Mouse (Mus musculus) gastrocnemius, postnatal 4 days (tissue): ENCODE measurements around the gene Enox1. TPM values are rescaled to one million over a fixed set of nuclear protein-coding genes. Genes with fewer than 3 reads are reported as not detected.
A peak's percentile ranks its signal among the peaks of the same experiment; 100 is the strongest.

Experiments
- DNase-seq, 2 experiments: peaks; one replicate each; pipeline ENCODE4 v3.0.0; 2021 to 2022; ENCODE audit warnings: low spot score in 2 of 2, mixed read lengths in 2 of 2
- total RNA-seq, 2 experiments: library from RNA; stranded (reverse); gene quantifications; 2 replicates each; pipeline ENCODE4 v1.2.3; 2021

Enox1 gene
- total RNA-seq, 2 experiments from 2014 or later: 14.3 to 17.3 TPM

DNA sequence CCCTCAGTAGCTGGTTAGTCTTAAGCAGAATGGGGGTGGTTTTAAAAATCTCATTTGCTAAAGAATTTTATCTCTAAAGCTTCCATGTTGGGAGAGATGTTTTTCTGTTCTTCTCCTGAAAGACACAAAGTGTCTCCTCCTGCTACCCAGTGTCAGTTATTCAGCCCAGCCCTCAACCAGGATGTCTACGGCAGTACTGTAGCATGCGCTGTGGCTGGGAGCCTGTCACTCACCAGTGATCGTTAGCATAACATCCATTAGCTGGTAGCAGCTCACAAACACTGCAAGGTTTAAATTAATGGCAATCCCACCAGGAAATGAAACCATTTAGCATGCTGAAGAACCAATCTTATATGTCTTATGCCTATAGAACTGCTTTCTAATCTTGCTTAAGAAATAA is 511.5 kb downstream of the Enox1 start:
- DNase-seq: no peak

DNA sequence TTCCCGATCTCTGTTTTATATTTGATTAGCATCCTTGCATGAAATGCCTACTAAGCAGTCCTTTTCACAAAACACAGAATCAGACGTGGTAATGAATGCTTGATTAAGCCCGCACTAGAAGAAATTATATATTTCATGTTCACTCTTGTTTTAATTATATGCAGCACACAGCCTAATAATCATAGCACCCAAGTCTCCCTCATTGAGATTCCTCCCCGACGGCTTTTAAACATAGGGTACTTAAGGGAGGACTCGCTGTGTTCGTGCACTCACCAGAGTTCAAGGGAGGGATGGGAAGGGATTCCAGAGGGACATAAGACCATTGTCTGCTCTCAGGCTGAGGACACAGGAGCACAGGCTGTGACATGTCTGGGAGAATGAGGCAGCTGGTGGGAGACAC is 512.9 kb downstream of the Enox1 start:
- no peak for DNase-seq

DNA sequence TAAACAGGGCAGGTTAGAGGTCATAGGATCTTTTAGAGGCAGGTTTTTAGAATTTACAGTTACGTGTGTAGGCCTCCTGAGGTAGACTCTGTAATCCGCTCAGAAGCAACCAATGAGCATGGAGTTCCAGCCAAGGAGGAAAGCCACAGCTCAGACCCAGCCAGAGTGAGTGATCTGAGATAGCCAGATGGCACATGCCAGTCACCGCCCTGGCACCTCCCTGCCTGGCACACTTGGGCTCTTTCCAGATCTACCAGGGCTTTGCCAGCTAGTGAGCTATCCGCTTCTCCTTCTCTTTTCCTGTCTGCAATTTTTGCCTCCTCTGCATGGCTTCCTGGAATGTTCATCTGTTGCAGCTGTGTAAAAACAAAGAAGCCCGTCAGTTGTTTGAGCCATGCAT is 514.4 kb downstream of the Enox1 start:
- DNase-seq: peak in 1 of 2 experiments; percentile 38

DNA sequence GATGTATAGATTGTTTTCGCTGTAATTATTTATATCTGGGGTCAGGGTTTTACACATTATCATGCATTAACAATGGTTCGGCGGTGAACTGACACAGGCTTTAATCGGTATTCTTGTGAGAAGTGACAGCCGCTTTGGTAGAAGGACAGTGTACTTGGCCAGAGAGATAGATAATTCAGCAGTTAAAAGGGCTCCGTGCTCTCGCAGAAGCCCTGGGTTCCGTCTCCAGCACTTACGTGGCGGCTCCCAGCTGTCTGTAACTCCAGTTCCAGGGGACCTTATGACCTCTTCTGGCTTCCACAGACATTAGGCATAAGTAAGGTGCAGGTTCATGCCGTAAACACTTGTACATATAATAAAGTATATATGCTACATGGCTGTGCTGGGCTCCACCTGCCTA is 515.4 kb downstream of the Enox1 start:
- no peak for DNase-seq

DNA sequence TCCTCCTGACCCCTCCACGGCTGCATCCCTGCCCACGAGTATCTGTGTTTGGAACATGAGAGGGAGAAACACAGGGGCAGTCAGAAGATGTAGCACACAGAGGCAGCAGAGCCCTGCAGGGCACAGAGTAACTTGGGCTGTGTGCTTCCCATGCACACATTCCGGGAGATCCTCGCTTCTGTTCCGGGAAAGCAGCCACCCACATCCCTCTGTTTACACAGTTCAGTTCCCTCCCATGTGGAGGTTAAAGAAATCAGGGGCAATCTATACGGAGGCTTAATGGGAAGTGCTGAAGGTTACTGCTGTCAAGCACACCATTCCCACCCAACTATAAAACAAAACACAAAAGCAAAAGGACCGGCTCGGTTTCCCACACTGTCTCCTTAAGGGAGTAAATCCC is 516.6 kb downstream of the Enox1 start:
- no peak for DNase-seq

DNA sequence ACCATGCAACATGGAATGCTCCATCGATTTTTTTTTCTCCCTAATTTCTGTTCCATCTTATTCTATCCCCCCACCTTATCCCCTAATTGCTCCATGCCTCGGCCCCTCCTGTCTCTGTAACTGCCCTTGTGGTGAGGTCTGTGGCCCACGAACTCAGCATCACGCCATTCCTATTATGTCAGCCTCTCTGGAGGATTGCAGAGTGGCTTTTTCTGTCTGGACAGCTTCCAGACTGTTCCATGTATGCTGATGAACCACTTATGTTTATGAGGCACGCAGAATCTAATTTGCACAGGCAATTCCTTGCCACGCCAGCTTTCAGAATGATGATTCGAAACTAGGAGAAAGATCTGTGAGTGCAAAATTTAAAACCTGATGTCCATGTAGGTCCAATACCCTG is 521.4 kb downstream of the Enox1 start:
- DNase-seq: no peak

DNA sequence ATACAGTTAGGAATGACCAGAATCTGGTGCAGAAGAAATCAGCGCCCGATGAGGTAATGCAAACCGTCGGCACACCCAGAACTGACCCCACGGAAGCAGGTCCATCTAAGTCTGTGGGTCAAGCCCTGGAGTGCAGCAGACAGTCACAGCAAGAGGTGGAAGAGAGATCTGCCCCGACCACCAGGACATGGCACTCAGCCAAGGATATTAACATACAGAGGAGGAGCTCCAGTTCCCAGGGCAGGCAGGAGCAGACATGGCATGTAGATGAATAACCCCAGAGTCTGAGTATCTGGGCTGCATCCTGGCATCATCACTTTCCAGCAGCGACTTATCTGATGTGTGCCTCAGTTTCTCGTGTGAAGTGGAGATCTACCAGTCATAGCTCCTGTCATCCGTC is 523.3 kb downstream of the Enox1 start:
- no peak for DNase-seq

DNA sequence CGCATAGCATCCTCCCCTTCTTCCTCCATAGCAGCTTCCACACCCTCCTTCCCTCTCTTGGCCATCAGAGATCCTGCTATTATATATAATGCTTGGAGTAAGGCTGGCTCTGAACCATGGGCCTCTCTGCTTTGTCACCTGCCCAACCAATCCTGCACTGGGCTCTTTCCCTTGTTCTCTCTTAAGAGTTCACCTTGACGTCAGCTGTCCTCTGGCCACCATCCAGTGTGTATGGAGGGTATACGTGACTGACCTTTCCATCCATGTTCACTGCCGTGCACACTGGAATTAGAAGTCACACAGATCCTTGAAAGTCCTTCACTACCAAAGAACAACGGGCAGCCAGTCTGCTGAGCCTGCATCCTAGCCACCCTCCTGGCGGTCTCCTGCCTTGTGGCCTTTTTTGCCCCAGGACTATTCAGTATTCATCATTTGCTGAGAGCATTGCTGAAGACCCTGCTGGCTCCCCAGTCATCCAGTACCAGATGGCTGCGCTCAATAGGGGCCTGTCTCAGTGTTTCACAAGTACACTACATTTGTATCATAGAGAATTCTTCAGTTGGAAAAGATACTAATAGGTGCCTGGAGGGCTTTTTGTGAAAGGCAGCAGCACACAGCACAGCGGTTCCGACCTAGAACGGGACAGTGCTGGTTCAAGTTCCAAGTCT is 526.5 kb downstream of the Enox1 start:
- no peak for DNase-seq

DNA sequence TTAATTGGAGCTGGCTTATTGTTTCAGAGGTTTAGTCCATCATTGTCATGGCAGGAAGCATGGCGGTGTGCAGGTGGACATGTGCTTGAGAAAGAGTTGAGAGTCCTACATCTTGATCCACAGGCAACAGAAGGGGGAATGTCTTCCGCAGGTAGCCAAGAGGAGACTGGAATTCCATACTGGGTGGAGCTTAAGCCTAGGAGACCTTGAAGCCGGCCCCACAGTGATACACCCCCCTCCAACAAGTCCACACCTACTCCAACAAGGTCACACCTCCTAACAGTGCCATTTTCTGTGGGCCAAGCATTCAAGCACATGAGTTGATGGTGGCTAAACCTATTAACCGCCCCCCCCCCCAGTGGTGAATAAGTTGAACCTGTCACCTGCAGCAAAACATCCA is 533.3 kb downstream of the Enox1 start:
- no peak for DNase-seq

DNA sequence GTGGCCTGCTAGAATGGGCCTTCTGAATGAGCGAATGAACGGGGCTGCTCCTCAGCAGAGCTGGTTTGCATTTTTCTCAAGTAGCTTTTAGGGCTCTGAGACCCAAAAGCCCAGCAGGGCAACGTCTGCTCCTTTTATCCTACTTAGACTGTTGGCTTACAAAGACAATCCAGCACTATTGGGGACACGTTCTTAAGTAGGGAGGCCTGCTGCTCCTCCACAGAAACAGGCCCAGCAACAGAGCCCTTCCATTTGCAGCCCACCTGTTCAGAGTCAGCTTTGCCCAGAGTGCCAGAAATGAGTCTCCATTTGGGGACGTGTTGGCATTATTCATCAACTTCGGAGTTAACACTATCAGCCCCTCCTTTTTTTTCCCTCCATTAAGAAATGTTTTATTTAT is 548.4 kb downstream of the Enox1 start:
- DNase-seq: no peak

DNA sequence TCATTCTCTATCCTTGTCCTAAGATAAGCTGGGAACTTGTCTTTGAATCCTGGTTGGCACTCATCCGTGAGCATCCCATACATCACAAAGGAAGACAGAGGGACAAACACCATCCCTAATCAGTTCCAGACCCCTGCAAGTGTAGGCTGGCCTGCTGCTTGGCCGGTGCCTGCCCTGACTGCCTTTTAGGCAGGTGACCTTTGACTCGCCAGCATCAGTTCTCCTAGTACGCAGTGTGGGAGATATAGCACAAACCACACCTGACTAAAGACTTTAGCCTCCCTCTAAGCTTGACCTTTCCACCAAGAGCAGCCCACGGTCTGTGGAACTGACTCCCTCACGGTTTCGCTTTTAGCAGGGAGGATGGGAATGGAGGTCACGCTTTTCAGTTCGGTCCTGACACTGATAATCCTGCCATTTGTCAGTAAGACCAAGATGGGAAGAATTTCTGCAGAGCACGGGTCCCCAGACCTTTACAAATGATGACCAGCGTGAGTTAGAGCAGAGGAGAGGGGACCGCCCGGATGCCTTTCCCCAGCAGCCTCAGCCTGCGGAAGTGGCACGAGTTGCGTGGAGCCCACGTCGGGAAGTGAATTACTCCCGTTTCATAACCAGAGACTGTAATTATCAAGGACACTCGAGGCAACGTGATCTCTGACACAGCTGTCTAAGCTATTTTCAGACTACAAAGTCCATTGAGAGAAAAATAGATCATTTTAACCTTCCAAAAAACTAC is 550.1 kb downstream of the Enox1 start:
- DNase-seq: no peak

DNA sequence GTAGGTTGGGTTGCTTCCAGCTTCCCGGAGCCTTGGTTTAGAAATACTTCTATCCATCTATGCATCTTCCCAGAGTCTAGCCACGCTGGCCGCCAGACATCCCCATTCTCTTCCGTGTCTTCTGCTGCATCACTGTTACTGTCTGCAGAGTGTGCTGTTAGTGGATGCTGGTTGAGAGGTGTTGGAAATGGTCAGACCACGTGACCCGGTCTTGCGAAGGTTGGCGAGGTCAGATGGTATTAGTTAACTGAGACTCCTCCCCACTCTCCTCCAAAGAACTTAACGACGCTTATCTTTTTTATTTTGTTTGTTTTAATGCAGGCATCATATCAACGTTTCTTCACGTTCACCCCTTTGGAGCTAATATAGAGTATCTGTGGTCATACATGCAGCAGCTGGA is 550.7 kb downstream of the Enox1 start:
- DNase-seq: no peak

DNA sequence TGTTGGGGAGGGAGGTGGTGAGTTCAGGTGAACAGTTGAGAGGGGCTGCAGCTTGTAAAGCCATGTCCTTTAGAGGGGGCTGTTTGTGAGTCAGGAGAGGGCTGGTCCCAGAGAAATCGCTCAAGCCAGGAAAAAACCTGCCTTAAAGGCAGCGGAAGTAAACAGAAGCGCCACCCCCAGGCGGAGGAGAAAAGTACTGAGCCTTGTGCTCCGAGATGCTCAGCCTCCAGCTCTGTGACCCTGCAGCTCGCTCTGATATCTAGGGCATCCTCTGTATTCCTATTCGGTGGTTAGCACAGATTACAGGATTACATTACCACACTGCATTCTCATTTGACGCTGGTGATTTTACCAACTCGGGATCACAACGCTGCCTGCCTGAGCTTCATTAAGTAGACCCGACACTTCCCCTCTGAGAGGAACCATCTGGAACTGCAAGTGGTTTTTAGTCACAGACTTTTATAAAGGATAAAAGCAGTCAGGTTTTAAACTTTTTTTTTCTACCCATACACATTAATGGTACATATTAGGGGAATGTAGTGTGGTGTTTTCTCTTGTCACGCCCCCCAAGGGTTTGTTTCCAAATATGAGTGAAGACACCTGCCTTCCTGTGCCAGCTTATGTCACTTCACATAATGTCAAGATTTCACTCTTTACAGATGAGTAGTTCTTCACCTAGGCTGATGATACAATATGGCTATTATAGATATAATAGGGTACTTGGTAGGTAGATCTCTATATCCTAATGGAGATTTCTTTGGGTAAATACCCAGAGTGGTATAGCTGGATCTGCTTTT is 552.0 kb downstream of the Enox1 start:
- DNase-seq: no peak

DNA sequence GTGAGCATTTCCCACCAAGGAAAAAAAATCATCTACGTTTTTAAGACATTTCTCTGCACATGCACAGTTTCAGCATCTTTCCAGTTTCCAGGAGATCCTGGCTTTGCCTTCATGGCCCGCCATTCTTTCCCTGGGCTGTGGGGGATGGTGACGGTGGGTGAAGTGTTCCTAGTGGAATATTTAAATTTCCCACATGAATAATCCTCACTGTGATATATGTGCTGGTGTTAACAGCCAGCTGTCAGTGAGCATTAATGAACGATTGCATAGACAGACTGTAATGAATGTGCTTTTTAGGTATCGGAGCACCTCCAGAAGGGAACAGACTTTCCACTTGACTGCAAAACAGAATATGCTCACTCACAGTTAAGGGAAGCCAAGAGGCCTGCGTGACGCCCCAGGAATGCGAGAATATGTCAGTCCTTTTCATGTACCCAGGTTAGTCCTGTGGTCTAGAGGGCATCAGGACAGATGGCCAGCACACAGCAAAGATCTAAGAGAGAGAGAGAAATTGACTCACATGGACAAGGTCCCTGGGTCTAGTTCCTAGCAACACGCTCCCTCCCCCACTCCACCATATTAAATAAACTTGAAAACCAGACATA is 558.5 kb downstream of the Enox1 start:
- no peak for DNase-seq

DNA sequence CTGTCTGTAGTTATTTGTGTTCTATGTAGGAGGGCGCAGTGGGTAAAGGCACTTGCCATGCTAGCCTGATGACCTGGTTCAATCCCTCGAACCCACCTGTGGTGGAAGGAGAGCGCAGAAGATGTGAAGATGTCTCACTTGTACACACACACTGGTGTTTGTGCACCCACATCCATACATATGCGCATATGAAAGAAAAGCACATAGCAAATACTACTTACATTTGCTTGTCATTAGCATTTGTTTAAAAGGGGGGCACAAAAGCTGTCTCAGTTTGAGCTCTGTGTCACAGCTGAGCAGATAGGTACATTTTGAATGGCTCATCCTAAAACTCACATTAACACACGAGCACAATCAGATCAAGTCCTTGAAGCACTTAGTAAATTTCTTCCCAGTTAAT is 560.4 kb downstream of the Enox1 start:
- DNase-seq: no peak

DNA sequence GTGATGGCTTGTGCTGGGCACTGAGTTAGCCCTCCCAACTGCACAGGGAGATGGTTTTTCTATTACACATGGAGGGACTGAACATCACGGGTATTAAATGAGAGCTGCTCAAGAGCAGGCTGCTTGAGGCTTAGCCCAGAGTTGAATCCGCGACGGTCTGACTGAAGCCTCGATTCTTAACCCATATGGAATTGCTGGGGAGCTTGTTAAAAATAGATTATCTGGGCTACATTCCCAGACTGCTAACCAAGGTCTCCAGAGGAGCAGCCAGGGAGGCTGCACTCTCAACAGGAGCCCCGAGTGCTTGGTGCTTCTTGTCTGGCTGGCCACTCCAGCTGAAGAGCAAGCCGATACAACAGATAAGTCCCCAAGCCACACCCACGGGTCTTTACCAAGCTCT is 562.3 kb downstream of the Enox1 start:
- no peak for DNase-seq

DNA sequence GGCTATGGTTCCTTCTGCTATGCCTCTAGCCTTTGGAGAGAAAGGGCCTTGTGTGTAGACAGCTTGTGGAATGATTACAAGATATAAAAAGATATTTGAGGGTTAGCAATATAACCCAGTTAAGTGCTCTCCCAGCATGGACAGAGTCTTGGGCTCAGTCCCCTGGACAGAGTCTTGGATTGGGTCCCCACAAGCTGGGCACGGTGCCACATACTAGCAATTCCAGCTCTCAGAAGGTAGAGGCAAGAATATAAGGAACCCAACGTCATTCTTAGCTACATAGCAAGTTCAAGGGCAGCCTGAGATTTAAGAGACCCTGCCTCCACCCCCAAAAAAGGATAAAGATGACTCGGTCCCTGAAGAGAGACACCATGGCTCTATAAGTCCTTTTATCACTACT is 581.5 kb downstream of the Enox1 start:
- DNase-seq: no peak

DNA sequence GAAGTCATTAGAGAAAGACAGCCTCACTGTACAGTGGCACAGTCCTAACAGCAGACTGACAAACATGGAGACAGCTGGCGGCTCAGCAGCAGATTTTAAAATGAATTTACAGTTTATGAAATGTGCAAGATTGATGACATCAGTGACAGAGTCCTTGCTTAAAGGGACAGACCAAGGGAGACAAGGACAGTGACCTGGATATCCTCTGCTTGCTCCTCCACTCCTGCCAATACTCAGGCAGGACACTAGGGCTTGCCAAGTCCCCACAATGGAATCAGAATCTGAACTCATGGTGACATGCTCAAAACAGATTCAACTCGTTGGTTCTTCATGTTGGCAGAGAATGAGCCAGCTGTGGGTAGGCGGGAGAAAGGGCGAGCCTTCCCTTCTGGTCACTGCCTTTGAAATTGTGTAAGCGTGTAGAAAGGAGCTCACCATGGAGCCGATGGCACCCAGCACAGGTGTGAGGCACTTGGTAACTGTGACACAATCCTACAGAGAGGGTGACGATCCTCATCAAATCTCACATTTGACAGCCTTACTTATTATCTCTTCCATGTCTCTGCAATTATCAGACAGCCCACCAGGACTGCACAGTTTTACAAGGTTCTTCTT is 582.3 kb downstream of the Enox1 start:
- no peak for DNase-seq

DNA sequence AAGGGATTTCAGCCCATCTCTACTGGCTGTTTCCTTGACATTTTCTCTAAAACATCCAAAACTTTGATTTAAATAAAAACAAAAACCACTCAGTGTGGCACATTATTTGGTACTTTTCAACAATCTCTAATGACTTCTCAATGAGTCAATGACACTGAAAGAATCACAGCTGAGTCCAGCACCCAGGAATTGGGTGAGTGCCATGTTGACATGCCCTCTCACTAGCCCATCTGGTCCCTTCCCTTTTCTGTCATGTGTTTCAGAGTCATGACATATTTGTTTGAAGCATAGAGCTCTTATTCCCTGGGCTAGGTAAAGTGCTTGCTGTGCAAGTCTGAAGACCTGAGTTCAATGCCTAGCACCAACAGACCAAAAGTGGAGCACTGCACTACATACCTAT is 582.8 kb downstream of the Enox1 start:
- DNase-seq: no peak

DNA sequence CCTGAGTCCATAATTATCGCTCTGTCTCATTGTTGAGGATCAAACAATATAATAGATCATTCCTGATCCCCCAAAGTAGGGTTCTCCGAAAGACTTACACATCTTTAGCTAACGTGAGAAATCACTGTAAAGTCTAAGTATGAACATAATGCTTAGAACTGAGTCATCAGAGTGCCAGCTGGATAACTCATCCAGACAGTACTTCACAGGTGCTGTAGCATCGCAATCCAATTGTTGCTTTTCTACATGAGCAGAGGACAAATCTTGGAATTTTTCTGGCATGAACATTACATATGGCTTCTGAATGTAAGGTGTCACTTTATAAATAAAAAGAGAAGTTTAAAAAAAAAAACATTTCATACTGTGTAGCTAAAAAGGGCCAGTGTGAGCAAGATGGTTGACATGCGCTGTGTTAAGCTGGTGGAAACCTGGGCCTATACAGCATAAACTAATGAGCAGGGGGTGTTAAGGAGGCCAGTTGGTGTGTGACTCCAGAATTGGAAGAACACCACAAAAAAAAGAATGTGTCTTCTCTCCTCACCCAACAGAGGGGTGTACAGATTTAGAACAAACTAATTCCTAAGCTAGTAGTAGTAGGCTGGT is 588.2 kb downstream of the Enox1 start:
- DNase-seq: no peak

DNA sequence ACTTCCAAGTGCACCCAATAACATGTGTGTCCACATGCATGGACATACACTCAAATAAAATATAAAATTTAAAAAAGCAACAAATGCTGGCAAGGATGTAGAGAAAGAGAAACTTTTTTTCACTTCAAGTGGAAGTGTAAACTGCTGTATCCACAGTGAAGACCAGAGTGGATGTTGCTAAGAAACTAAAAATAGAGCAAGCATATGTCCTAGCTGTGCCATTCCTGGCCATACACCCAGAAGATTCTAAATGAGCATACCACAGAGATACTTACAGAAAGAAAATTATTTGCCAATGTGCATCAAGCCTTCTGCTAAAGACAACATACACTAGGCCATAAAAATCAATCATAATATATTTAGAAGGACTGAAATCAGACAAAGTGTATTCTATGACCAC is 592.4 kb downstream of the Enox1 start:
- DNase-seq: no peak
